Mouse (Mus musculus): ENCODE measurements around the gene Zscan22.
"Not testable (repeated sequence)": the region's sequence is repeated elsewhere in the genome, so short reads cannot be mapped to it uniquely, and the experiment has no call there.

Gene Zscan22

DNA sequence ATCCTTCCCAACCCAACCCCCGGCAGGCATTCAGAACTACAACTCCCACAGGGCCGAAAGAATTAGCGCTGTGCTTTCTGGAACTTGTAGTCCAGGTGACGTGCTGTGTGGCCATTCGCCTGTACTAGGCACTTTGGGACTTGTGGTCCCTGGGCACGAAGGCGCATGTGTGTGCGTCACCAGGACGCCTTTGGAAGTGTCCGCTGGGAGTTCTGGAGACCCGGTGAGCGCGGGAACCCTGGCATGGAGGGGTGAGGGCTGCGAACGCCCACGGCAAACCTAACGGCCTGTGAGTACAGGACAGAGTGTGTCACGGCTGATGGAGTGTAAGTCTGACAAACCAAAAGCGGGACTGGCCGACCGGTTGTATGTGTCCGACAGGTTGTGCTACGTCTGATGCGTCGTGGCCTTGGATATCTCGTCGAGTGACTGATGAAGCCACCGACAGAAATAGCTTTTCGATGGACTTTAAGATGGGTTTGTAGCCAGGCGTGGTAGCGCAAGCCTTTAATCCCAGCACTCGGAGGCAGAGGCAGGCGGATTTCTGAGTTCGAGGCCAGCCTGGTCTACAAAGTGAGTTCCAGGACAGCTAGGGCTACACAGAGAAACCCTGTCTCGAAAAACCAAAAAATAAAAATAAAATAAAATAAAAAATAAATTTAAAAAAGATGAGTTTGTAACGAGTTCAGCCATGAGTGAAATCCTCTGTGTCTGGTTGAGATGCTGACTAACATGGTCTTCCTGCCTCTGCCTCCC, at the start of gene Zscan22:
Zscan22 (plus strand) TSS at position 161 of the 756 bp plus-strand sequence.
- DNase-seq (ENCODE audit: extremely low read depth, low read depth, low spot score) = peak; percentile 68

GRCm38 (mm10) chr7:12874301-12874700, 23.3 kb upstream of the Zscan22 start:
- no peak for DNase-seq (ENCODE audit: extremely low read depth, low read depth, low spot score)

GRCm38 (mm10) chr7:12880036-12880435, 17.6 kb upstream of the Zscan22 start:
- no peak for DNase-seq (ENCODE audit: extremely low read depth, low read depth, low spot score)

- DNase-seq (ENCODE audit: extremely low read depth, low read depth, low spot score) = not testable (repeated sequence)
Observed at GRCm38 (mm10) chr7:12880497-12880896, 17.1 kb upstream of the Zscan22 start.

- peak; percentile 66 for DNase-seq (ENCODE audit: extremely low read depth, low read depth, low spot score)
Observed at GRCm38 (mm10) chr7:12880911-12881660, 16.5 kb upstream of the Zscan22 start, which contains the start of gene Zfp128. Zfp128 (plus strand) TSS chr7:12881177.

DNA sequence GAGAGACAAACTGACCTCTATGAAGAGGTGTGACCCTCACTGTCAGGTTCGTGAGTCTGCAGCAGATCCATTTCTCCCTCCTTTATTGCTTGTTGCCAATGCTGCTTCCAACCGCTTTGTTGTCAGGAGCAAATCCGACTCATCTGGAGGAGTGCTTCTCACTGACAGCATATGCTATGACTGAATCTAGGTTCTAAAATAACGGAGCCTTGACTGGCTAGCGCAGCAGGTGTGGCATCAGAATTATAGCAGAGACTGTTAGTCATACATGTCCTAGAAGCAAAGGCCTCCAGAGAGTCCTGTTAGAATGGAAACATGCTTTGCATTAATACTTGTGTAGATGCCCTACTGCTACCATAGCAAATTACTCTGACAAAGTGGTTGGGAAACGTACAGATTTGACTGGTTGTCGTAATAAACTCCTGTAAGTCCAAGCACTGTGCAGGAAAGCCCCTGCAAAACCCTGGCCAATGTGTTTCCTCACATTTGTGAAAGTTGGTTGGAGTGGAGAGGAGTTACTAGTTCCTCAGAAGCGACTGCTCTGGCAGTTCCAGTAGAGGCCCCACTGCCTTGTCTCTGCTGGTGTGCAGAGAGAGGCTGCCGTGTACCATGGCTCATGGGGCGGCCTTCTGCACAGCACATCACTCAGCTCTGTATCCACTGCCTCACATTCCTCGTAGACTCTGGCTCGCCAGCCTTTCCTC, 10.9 kb upstream of the Zscan22 start:
- no peak for DNase-seq (ENCODE audit: extremely low read depth, low read depth, low spot score)

- DNase-seq (ENCODE audit: extremely low read depth, low read depth, low spot score) = no peak
Observed at GRCm38 (mm10) chr7:12887585-12887984, 10.0 kb upstream of the Zscan22 start.

DNA sequence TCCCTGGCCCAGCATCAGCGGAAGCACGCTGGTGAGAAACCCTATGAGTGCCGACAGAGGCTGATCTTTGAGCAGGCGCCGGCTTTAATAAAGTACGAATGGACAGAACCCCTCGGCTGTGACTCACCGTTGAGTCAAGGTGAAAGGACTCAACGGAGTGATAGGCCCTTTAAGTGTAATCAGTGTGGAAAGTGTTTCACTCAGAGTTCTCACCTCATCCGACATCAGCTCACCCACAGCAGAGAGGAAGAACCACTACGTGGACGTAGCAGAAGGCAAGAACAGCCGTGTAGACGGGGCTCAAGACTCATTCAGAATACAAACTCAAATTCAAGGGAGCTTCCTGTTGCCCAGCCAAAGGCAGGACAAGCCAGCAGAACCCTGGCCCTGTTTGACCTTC, 6.7 kb upstream of the Zscan22 start:
- DNase-seq (ENCODE audit: extremely low read depth, low read depth, low spot score) = no peak

DNA sequence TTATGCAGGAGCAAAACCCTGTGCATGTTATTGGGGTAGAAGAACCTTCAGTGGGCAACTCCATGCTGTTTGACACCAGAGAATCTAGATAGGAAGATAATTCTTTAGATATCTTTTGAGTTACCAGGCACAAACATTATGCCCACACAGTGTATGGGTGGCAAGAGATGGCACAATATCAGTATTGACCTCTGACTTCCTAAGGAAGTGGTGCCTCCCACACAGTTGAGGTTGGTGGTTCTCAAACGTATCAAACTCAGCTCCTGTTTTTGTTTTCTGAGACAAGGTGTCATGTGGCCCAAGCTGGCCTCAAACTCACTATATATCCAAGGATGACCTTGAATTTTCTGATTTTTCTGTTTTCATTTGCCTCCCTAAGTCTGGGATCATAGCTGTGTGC, 6.3 kb upstream of the Zscan22 start:
- DNase-seq (ENCODE audit: extremely low read depth, low read depth, low spot score) = no peak

GRCm38 (mm10) chr7:12901517-12901916, 3.9 kb downstream of the Zscan22 start:
- no peak for DNase-seq (ENCODE audit: extremely low read depth, low read depth, low spot score)

GRCm38 (mm10) chr7:12903623-12904022, 6.0 kb downstream of the Zscan22 start:
- no peak for DNase-seq (ENCODE audit: extremely low read depth, low read depth, low spot score)

DNA sequence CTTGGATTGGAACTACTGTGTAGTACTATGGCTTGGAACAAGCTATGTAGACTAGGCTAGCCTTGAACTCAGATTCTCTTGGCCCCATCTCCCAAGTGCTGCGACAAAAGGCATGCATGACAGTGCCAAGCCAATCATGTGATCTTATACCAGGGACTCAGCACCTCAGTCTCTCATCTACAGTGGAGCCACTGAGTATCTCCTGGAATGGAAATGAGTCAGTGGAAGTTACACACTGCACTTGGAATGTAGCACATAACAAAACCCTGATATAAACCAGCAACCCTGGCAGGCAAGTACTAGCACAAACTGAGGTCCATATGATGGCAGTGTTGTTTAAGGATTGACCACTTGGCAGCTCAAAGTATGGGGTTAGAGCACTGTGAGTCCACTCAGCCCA, 7.5 kb downstream of the Zscan22 start:
- DNase-seq (ENCODE audit: extremely low read depth, low read depth, low spot score) = no peak

- DNase-seq (ENCODE audit: extremely low read depth, low read depth, low spot score) = no peak
Observed at GRCm38 (mm10) chr7:12909498-12909962, 11.9 kb downstream of the Zscan22 start.

GRCm38 (mm10) chr7:12910181-12910668, 12.6 kb downstream of the Zscan22 start:
- no peak for DNase-seq (ENCODE audit: extremely low read depth, low read depth, low spot score)

GRCm38 (mm10) chr7:12913556-12913955, 15.9 kb downstream of the Zscan22 start:
- no peak for DNase-seq (ENCODE audit: extremely low read depth, low read depth, low spot score)

- DNase-seq (ENCODE audit: extremely low read depth, low read depth, low spot score) = not testable (repeated sequence)
Observed at GRCm38 (mm10) chr7:12920495-12920894, 22.9 kb downstream of the Zscan22 start.

DNA sequence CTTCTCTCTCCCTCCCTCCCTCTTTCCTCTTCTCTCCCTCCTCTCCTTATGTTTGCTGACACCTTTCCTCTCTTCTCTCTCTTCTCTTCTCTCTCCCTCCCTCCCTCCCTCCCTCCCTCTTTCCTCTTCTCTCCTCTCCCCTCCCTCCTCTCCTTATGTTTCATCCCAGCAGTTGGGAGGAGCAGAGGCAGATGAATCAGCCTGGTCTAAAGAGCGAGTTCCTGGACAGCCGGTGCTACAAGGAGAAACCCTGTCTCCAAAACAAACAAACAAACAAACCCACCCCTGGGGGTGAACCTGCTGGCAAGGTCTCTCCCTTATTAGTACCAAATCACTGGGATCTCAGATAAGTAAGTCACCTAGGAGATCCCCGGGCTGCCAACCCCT, 23.7 kb downstream of the Zscan22 start:
- no peak for DNase-seq (ENCODE audit: extremely low read depth, low read depth, low spot score)

DNA sequence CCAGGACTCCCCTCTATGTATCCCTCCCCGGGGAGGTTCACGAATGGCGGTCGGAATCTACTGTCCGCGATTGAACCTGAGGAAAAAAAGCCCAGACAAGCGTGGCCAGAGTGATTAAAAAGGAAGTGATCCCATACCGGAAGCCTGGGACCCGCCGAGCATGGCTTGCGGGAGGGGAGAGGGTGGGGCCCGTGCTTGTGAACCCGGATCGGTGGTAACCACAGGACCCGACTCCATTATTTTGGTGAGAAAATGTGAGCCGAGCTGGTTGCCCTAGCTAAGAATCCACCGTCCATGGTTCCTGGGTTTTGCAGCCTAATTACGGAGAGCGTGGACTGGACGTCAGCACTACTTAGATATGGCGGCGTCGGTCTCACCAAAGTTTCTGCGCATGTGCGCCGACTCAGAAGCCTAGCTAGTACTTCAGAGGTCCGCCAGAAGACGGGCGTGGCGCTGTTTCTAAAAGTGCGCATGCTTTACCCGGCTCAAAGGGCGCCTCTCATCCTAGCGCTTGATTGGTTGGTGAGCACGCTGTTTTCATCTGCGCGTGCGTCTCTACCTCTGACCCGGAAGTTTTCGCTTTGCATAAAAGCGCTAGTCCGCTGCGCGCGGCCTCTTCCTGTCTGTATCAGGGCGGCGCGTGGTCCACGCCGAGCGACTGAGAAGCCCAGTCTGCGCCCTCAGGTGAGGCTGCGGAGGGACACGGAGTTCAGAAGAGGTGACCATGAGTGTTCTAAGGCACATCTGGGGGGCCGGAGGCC, 24.3 kb downstream of the Zscan22 start, which contains the start of gene Rps5:
Rps5 (plus strand) TSS at position 586 of the 761 bp plus-strand sequence.
- peak; percentile 90 for DNase-seq (ENCODE audit: extremely low read depth, low read depth, low spot score)

- no peak for DNase-seq (ENCODE audit: extremely low read depth, low read depth, low spot score)
Observed at GRCm38 (mm10) chr7:12922729-12923128, 25.1 kb downstream of the Zscan22 start.

GRCm38 (mm10) chr7:12926316-12926715, 28.7 kb downstream of the Zscan22 start:
- no peak for DNase-seq (ENCODE audit: extremely low read depth, low read depth, low spot score)

Measured in fat pad, adult 2 months (tissue).